Mouse (Mus musculus): ENCODE data around the gene Fndc5.

GRCm38 (mm10) chr4:129134799-129135585 is 1.8 kb upstream of the Fndc5 start:
- TF ChIP-seq CTCF (IDR thresholded peaks at IDR 0.05; ENCODE audit: extremely low read depth, insufficient read length, insufficient replicate concordance, low read depth, low read length): peak; percentile 90; the same call in 1 of the 2 replicates
- TF ChIP-seq POLR2A (IDR thresholded peaks at IDR 0.05; ENCODE audit: low read depth, low read length): no peak

Data from small intestine, adult 2 months (tissue).